23 mouse cellular contexts compared by ENCODE assay signal in genomic region chr13:16350061-16350460, GRCm38 (mm10).
"Had no signal": no experiment of that assay in that cellular context is flagged by ENCODE, and none has a peak within 500 bp of the region (broad histone marks: within the 10 kb centered on the region; RNA-seq: fewer than 3 reads in every experiment).

No protein-coding gene starts in this region.

- H3K9ac ChIP-seq: kidney, embryonic 15.5 days; limb, embryonic 13.5 days; liver, embryonic 12.5 days; liver, embryonic 15.5 days; lung, embryonic 15.5 days; midbrain, embryonic 13.5 days; neural tube, embryonic 13.5 days had no signal

- DNase-seq: kidney, postnatal 10 days; kidney, postnatal 36 days; liver; lung, adult 18-20 months; lung, postnatal 10 days; lung, postnatal 36 days; retina, postnatal 1 day; right cerebral cortex, postnatal 25 days; thymus, adult 2 months; thymus, postnatal 14 days; thymus, postnatal 4 days had no signal

- H3K4me2 ChIP-seq: kidney, embryonic 15.5 days; limb, embryonic 13.5 days; liver, embryonic 12.5 days; liver, embryonic 15.5 days; lung, embryonic 15.5 days; midbrain, embryonic 13.5 days; neural tube, embryonic 13.5 days had no signal

- H3K9me3 ChIP-seq: kidney, embryonic 15.5 days; limb, embryonic 10.5 days; limb, embryonic 13.5 days; liver, embryonic 12.5 days; liver, embryonic 15.5 days; lung, embryonic 15.5 days; megakaryocyte, embryonic 14.5 days; midbrain, embryonic 10.5 days; midbrain, embryonic 13.5 days; neural tube, embryonic 13.5 days had no signal

- H3K4me3 ChIP-seq: kidney, embryonic 15.5 days; limb, embryonic 10.5 days; limb, embryonic 13.5 days; liver, embryonic 12.5 days; liver, embryonic 15.5 days; lung, embryonic 15.5 days; megakaryocyte, embryonic 14.5 days; midbrain, embryonic 10.5 days; midbrain, embryonic 13.5 days; myocyte; neural tube, embryonic 13.5 days had no signal

- ATAC-seq: liver, embryonic 12.5 days; midbrain, embryonic 13.5 days; midbrain, embryonic 16.5 days had no signal

- H3K4me1 ChIP-seq: kidney, embryonic 15.5 days; liver, embryonic 12.5 days; liver, embryonic 15.5 days; lung, embryonic 15.5 days; megakaryocyte, embryonic 14.5 days; midbrain, embryonic 10.5 days; midbrain, embryonic 13.5 days; neural tube, embryonic 13.5 days had no signal

- H3K27me3 ChIP-seq: kidney, embryonic 15.5 days; limb, embryonic 13.5 days; liver, embryonic 12.5 days; liver, embryonic 15.5 days; lung, embryonic 15.5 days; megakaryocyte, embryonic 14.5 days; midbrain, embryonic 13.5 days; neural tube, embryonic 13.5 days had no signal

- H3K27ac ChIP-seq: kidney, embryonic 15.5 days; limb, embryonic 10.5 days; limb, embryonic 13.5 days; liver, embryonic 12.5 days; liver, embryonic 15.5 days; lung, embryonic 15.5 days; midbrain, embryonic 10.5 days; midbrain, embryonic 13.5 days; neural tube, embryonic 13.5 days had no signal

- H3K36me3 ChIP-seq: kidney, embryonic 15.5 days; limb, embryonic 10.5 days; limb, embryonic 13.5 days; liver, embryonic 12.5 days; liver, embryonic 15.5 days; lung, embryonic 15.5 days; midbrain, embryonic 10.5 days; midbrain, embryonic 13.5 days; neural tube, embryonic 13.5 days had no signal
